Mouse (Mus musculus) frontal cortex, adult 2 months (tissue): ENCODE measurements around the gene Psmg1. TPM values are rescaled to one million over a fixed set of nuclear protein-coding genes. Genes with fewer than 3 reads are reported as not detected.
"Not testable (repeated sequence)": the region's sequence is repeated elsewhere in the genome, so short reads cannot be mapped to it uniquely, and the experiment has no call there.

Experiments
- DNase-seq, 2 experiments: peaks; one replicate each; pipeline ENCODE4 v3.0.0; 2022; ENCODE audit warnings: low spot score in 1 of 2; ENCODE audit errors: extremely low spot score in 1 of 2
- polyA plus RNA-seq: library from polyadenylated mRNA; depleted of rRNA; stranded (reverse); fragments of >200 nt; gene quantifications from 2 replicates; pipeline ENCODE4 v1.2.3, GENCODE M21; 2012; rRNA removed

Psmg1 gene
- polyA plus RNA-seq, 1 experiment, result 26.4 TPM

DNA sequence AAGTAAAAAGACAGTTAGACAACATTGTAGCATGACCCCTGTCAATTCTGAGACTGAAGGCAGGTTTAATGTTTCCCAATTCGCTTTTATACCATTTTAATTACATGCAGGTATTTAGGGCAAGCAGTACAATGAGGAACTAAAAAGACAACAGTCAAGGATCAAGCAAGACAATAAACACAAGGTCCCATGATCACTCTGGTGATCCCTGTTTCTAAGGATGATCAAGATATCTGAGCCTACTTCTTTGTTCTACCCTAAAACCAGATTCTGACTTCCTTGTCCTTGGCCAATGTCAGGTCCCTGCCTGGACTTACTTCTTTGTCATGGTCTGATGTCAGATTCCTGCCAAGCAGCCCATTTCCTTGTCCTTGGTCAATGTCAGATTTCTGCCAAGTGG, 29.3 kb downstream of the Psmg1 start:
- not testable (repeated sequence) for DNase-seq

DNA sequence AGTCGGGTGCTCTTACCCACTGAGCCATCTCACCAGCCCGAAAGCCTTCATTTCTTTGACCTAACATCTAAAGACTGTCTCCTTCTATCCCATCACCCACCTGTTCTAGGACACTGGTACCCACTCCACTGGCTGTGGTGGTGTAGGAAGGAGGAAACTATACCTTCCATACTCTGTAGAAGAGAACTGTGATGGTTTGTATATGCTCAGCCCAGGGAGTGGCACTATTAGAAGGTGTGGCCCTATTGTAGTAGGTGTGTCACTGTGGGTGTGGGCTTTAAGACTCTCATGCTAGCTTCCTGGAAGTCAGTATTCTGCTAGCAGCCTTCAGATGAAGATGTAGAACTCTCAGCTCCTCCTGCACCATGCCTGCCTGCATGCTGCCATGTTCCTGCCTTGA, 30.1 kb downstream of the Psmg1 start:
- not testable (repeated sequence) for DNase-seq

DNA sequence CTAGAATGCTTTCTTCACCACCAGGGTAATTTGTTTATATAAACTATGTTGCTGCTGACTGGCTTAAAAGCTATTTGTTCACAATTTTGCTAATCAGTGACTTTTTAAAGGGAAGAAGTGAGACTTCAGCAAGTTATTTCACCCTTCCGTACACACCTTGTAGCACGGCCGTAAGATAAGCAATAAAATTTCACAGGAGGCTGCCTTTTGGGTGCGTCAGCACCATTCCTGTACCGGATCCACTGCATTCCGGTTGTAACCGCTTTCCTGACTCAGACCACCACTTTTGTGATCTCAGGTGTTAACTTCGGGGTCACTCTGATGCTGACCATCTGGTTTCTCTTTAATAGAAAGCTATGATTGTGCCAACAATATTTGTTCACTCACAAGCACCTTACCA, 32.7 kb downstream of the Psmg1 start:
- DNase-seq, result no peak

DNA sequence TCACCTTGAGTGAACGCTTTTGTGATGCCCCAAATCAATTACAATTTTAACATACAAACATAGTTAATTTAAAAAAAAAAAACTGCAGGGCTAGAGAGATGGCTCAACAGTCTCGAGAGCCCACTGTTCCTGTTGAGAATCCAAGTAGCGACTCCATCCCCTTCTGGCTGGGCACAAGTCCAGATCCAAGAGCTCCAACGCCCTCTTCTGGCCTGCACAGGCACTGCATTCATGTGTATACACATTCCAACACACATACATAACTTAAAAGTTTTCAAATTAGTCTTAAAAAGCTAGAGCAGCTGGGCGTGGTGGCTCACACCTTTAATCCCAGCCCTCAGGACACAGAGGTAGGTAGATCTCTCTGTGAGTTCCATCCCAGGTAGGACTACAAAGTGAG, 34.1 kb downstream of the Psmg1 start:
- no peak for DNase-seq

GRCm38 (mm10) chr16:95955716-95956346, 34.9 kb downstream of the Psmg1 start:
- no peak for DNase-seq

DNA sequence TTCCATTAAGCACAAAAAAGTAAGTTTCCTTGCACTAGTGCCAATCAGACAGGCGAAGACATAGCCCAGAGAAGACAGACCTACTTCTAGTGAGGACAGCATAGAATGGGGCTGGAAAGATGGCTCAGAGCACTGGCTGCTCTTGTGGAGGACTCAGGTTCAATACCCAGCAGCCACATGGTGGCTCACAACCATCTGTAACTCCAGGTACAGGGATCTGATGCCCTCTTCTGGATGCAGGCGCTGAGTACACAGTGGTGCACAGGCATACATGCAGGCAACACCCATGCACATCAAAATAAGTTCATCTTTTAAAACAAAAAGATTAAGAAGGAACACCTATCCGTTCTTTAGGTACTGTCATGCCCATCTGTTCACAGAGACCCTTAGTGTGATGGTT, 36.4 kb downstream of the Psmg1 start:
- DNase-seq, result no peak

- no peak for DNase-seq
These were observed 37.6 kb downstream of the Psmg1 start for GRCm38 (mm10) chr16:95953159-95953650.

DNA sequence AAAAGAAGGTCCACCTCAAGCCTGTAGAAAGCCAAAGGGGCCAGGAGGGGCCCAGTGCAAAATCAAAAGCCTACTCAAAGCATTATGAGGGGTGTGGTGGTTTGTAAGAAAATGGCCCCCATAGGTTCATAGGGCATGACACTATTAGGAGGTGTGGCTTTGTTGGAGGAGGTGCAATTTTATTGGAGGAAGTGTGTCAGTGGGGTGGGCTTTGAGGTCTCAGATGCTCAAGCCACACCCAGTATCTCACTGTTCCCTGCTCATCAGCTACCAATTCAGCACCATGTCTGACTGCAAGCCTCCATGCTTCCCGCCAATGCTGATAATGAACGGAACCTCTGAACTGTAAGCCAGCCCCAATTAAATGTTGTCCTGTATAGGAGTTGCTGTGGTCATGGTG, 39.3 kb downstream of the Psmg1 start:
- no peak for DNase-seq

- DNase-seq, result peak; percentile 60 to 89
These were observed 45.1 kb downstream of the Psmg1 start for GRCm38 (mm10) chr16:95945389-95946311.

GRCm38 (mm10) chr16:95943186-95943585, 47.6 kb downstream of the Psmg1 start:
- no peak for DNase-seq

DNA sequence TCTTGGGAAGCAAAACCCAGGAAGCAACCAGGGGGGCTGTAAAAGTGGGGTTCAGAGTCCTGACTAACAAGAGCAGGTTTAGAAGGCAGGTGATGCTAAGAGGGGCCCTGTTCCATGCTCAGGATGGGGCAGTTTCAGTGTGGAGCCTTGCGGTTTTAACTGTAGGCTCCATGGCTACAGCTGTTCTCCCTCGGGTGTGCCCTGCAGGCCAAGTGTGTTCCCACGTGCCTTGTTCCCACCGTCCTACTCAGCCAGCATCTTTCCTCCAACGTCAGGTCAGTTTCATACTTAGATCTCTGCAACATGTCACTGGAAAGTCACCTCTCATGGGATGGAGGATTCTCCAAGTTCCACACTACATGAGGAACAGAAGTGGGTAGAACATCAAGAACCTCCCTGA, 49.2 kb downstream of the Psmg1 start:
- no peak for DNase-seq

- DNase-seq, result no peak
These were observed 55.2 kb downstream of the Psmg1 start for GRCm38 (mm10) chr16:95935495-95935961.

- no peak for DNase-seq
These were observed 57.9 kb downstream of the Psmg1 start for GRCm38 (mm10) chr16:95932860-95933259.

- DNase-seq, result no peak
These were observed 59.3 kb downstream of the Psmg1 start for GRCm38 (mm10) chr16:95931509-95931908.

Other genes starting within 250 kb of the Psmg1 start
- gene Brwd1, start 91.6 kb upstream of the Psmg1 start, polyA plus RNA-seq, result 79.8 and 80.1 TPM in 2 replicates
- gene Hmgn1, start 136.8 kb upstream of the Psmg1 start, polyA plus RNA-seq, result 104 TPM in 2 replicates
- 110 and 115 TPM in 2 replicates for gene Wrb, start 154.4 kb upstream of the Psmg1 start, polyA plus RNA-seq
- gene Lca5l, start 201.3 kb upstream of the Psmg1 start, polyA plus RNA-seq, result 3.8 and 4.1 TPM in 2 replicates
- gene Sh3bgr, start 209.5 kb upstream of the Psmg1 start, polyA plus RNA-seq, result 8.8 and 12.6 TPM in 2 replicates
- 13.3 and 14.2 TPM in 2 replicates for gene B3galt5, start 244.8 kb upstream of the Psmg1 start, polyA plus RNA-seq